Mouse (Mus musculus) urinary bladder, postnatal 25 days (tissue): ENCODE data around the gene Agmat.

Source experiments
- DNase-seq: peaks from one replicate; pipeline ENCODE4 v3.0.0; 2022; ENCODE audit warnings: low spot score

Gene Agmat

GRCm38 (mm10) chr4:141779828-141780227 lies 33.4 kb downstream of the Agmat start:
- DNase-seq = no peak

GRCm38 (mm10) chr4:141781201-141781985 lies 34.9 kb downstream of the Agmat start:
- no peak for DNase-seq

- DNase-seq = no peak
Measured at GRCm38 (mm10) chr4:141784835-141785234, 38.4 kb downstream of the Agmat start.

GRCm38 (mm10) chr4:141786141-141786540 lies 39.7 kb downstream of the Agmat start:
- no peak for DNase-seq

- DNase-seq = no peak
Measured at GRCm38 (mm10) chr4:141787046-141787445, 40.6 kb downstream of the Agmat start.

- no peak for DNase-seq
Measured at GRCm38 (mm10) chr4:141787462-141787861, 41.0 kb downstream of the Agmat start.

GRCm38 (mm10) chr4:141789564-141790218 lies 43.2 kb downstream of the Agmat start:
- no peak for DNase-seq

GRCm38 (mm10) chr4:141790524-141790990 lies 44.1 kb downstream of the Agmat start, which contains the start of gene Dnajc16:
TSS of gene Dnajc16 (minus strand) at chr4:141790931.
- DNase-seq = peak; percentile 93

- DNase-seq = no peak
Measured at GRCm38 (mm10) chr4:141791486-141791885, 45.0 kb downstream of the Agmat start.

- DNase-seq = no peak
Measured at GRCm38 (mm10) chr4:141791951-141792350, 45.5 kb downstream of the Agmat start.

GRCm38 (mm10) chr4:141792554-141793281 lies 46.2 kb downstream of the Agmat start:
- DNase-seq = no peak

GRCm38 (mm10) chr4:141793282-141794151 lies 47.0 kb downstream of the Agmat start, which contains the start of gene Casp9:
TSS of gene Casp9 (plus strand) at chr4:141793612.
- peak; percentile 99 for DNase-seq

GRCm38 (mm10) chr4:141794152-141794535 lies 47.7 kb downstream of the Agmat start:
- no peak for DNase-seq

GRCm38 (mm10) chr4:141796356-141796755 lies 49.9 kb downstream of the Agmat start:
- DNase-seq = no peak

- DNase-seq = no peak
Measured at GRCm38 (mm10) chr4:141796954-141797353, 50.5 kb downstream of the Agmat start.

GRCm38 (mm10) chr4:141797545-141797944 lies 51.1 kb downstream of the Agmat start:
- no peak for DNase-seq

GRCm38 (mm10) chr4:141804105-141804504 lies 57.6 kb downstream of the Agmat start:
- no peak for DNase-seq

GRCm38 (mm10) chr4:141805886-141806285 lies 59.4 kb downstream of the Agmat start:
- no peak for DNase-seq
